Mouse (Mus musculus) testis, postnatal 10 days (tissue): Measurements from ENCODE around the gene Pcbp1.
"Not testable (repeated sequence)": the region's sequence is repeated elsewhere in the genome, so short reads cannot be mapped to it uniquely, and the experiment has no call there.

ENCODE experiments used
- DNase-seq: peaks from one replicate; pipeline ENCODE4 v3.0.0; 2021; ENCODE audit warnings: low spot score

The Pcbp1 gene

DNA sequence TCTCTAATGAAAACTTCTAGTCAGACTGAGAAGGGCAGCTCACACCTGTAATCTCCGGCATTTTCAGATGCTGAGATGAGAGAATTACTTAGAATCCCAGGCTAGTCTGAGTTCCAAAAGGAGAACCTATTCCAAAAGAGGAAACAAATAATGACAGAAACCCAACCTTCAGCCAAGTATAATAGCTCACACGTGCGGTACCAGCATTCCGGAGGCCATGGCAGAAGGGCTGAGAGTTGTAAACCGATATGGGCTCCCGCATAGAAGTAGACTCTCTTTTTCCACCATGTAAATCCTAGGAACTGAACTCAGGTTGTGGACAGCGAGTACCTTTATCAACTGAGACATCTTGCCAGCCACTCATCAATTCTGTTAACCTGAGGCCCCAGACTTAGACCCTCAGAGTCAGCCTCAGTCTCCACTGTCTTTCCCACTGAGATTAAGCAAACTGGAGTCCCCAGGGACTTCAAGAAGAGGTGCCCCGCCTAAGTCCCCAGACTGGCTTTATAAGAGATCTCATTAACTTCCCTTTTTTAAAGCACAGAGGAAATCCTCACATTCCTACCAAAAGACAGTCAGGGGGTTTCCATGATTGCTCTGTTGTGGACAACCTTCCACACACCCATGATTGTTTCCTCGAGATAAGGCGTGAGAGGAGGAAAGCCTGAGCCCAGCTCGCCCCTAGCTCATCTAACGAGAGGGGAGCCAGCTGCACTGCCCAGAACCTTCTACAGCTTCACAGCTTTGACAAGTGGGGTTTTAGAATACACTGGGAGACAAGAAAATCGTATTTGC, 32.5 kb downstream of the Pcbp1 start:
- no peak for DNase-seq

DNA sequence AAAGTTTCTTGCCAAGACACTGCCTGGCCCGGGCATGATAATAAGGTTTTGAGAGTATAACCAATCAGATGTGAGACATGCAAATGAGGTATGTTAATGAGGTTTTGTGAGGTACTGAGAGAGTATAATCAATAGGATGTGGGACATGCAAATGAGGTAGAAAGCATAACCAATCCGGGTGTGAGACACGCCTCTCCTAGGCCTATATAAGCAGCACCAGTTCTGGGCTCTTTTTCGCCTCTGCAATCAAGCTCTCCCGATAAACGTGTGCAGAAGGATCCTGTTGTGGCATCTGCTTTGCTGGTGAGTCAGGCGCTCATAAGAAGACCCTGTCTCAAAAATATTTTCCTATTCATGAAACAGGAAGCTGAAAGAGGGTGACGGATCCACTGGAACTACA, 35.7 kb downstream of the Pcbp1 start:
- not testable (repeated sequence) for DNase-seq

- no peak for DNase-seq
These were observed 36.2 kb downstream of the Pcbp1 start for GRCm38 (mm10) chr6:86489945-86490344.

DNA sequence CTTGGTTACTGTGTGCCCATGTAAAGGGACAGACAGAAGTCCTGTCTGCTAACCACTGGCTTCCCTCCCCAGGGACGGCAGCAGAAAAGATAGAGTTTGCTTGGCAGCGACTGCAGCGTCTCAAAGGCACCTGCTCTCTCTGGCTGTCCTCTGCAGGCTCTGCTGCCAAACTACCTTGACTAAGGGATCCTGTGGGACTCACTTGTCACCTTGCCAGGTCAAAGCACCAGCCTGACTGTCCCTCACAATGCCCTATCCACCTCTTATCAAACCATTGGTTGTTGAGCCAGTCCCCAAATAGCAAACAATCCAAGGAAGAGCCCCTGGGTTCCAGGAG, 38.0 kb downstream of the Pcbp1 start:
- DNase-seq, result no peak

DNA sequence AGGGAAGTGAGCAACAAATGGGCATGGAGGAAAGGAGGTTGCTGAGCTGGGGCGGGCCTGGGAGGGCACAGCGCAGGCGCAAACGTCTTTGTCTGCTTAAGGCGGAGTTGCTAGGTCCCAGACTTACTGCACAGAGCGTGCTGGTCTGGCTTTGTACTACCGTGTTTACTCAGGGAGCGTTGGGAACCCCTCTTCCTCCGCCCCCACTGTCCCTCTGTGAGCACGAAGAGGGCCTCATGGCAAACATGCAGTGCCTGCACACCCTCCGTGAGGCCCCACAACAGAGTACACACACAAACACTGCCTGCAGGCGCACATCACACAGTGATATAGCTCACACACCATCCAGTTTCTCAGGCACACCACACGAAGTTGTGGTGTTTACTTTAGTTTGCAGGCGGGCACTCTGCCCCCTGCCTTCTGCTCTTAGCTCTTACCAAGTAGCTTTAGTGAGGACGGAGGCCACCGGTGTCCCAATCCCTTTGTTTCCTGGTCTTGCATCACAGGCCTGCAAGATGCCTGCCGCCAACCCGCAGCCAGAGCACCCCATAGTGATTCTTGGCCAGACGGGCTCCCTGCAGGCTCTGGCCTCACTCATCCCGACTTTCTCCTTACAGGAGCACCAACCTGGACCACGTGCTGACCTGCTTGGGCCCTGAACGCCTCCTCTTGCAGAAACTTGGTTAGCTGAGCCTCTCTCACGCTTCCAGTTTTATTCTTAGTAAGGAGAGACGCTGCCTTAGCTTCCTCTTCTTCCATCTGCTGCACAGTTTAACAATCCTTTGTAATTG, 38.6 kb downstream of the Pcbp1 start:
- peak; percentile 83 for DNase-seq

DNA sequence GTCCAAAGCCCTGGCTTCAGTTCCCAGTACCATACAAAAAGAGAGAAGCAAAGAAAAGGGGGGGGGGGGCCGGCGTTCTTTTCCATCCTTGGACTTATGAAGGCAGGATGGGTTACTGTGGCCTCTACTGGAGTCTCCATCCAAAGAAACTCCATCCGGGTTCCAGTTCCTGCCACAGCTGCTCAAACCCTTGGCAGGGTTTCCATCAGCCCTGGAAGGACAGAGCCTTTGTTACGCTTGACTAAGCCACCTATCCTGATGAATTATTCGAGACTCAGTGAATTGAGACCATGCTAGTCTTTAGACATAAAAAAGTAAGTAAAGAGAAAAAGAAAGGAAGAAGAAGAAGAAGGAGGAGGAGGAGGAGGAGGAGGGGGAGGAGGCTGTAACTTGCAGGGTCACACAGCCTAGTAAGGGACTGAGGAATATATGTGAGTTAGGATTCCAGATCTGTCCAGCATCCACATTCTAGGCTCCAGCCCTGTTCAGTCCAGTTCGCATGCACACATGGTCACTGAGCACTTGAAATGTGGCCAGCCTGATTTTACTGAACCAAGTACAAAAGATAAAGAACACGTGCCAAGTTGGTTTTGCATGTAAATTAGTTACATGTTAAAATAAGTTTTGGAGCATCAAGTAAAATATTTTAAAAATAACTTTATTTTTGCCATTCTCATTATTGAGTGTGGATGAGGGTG, 40.0 kb downstream of the Pcbp1 start:
- DNase-seq, result no peak

DNA sequence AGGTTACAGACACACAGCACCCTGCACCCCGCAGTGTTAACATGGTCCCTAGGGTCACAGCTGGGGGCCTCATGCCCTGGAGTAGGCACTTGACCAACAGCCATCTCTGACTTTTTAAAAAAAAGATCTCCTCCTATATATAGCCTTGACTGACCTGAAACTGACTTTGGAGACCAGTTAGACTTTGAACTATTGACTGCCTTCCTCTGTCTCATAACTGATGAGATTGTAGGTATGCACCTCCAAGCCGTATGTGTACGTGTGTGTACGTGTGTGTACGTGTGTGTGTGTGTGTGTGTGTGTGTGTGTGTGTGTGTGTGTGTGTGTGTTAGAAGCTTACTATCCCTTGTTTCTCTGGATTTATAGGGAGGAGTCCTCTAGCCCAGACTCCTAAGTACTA, 44.2 kb downstream of the Pcbp1 start:
- no peak for DNase-seq

DNA sequence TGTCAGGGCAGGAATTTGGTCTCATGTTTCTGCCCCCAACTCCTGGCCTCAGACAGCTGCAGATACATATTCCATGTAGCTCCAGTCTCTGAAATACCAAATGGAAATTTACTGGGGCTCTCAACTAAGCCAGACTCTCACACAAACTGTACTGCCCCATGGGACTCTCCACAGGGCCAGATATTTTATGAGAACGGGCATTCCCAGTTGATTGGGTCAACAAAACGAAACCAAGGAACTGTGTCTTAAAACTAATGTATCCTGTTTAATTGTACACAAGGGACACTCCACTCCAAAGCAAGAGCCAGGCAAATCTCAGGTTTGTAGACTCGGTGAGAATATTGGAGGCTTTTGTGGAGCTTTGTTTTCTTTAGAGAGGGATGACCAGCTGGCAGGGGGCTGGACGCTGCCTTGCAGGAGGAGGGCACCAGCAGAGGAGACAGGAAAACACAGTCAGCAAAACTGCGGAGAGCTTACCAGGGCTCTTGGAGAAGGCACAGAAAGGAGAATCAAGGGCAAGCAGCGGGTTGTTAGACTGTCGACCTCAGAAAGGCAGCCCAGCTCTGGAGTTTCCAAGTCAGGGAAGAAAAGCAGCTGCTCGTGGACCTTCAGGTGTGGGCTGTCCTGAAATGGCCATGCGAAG, 45.8 kb downstream of the Pcbp1 start:
- DNase-seq, result peak; percentile 58

- no peak for DNase-seq
These were observed 46.3 kb downstream of the Pcbp1 start for GRCm38 (mm10) chr6:86479816-86480188.

DNA sequence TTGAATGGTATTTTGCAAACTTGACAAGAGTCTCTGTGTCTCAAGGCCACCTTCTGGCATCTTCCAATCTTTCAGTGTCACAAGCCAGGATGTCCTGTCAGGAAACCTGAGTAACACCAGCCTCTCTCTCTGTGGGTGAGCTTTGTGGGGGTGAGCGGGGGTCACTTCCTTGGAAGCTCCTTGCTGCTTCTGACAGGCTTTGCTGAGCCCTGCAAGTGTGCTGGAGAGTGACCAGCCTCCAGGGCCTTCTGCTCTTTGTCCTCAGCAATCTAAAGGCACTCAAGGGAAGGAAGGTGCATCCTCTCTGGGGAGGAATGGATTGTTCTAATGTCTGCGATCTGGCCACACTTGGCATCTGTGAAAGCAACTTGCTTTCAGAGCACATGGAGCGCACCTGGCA, 46.8 kb downstream of the Pcbp1 start:
- DNase-seq, result no peak

- no peak for DNase-seq
These were observed 49.2 kb downstream of the Pcbp1 start for GRCm38 (mm10) chr6:86476931-86477330.

DNA sequence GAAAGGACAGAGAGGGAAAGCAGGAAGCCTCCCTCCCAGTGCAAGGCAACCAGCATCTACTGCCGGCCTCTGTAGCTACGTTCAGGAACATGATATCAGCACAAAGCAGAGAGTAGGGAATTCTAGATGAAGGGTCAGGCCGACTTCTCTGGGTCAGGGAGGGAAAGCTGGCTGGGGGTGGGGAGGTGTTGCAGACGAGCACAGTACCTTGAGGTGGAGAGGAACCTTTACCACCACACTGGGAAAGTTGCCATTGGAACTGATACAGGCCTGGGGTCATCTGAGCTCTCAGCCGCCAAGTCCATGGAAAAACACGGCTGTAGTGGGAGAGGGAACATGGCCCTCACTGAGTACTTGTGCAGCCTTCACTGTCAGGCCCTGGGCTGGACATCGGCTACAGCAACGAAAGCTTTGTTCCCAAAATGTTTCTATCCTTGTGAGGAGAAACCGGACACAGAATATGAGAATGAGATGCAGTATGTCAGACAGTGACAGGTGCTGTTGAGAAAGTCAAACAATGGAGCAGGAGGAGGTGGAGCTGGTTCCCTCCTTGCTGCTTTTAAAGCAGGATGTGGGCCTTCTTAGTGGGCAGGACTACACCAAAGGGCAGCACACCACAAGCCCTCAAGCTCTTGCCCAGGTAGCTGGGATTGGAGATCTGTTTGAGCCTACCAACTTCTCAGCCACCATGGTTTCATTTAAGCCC, 50.5 kb downstream of the Pcbp1 start:
- DNase-seq, result peak; percentile 59

DNA sequence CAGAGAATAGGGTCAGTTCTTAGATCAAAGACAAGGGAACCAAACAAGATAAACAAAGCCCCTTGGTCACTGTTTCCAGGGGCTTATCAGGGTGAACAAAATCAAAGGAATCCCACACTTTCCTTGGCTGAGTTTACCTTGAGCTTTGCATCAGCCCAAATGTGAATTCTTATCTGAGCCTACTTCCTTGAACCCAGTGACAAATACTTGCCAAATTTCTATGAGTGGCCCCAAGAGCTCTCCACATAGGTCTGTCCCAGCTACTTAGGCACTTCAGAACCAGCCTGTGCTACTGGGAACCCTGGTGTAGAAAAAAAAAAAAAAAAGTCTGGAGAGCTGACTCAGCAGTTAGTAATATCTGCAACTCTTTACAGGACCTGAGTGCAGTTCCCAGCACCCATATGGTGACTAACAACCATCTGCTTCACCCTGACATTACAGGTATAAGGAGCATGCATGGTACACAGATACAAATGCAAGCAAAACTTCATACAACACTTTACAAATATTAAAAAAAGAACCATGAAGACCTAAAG, 51.4 kb downstream of the Pcbp1 start:
- no peak for DNase-seq
